Mouse (Mus musculus) stomach, postnatal 0 days (tissue): Measurements from ENCODE around the gene Igsf10. TPM values are rescaled to one million over a fixed set of nuclear protein-coding genes. Genes with fewer than 3 reads are reported as not detected.

Experiments
- ATAC-seq: fragments of 200-750 bp; cut with Nextera tagmentation; 2 replicates; pipeline ENCODE4 v1.8.0; 2017; ENCODE audit not compliant: low FRiP score, low TSS enrichment
- DNase-seq: peaks from one replicate; pipeline ENCODE4 v3.0.0-alpha.2; 2016; ENCODE audit warnings: low spot score
- H3K27ac ChIP-seq: fragments of 300-500 bp; sonication (generic); replicated peaks from 2 replicates; pipeline ENCODE4 v1.5.1; 2014; ENCODE audit warnings: mild to moderate bottlenecking, control low read depth
- H3K27me3 ChIP-seq: fragments of 300-500 bp; sonication (generic); 2 replicates; pipeline ENCODE4 v1.6.1; 2014; ENCODE audit warnings: low read length; ENCODE audit not compliant: control insufficient read depth, insufficient read depth
- H3K36me3 ChIP-seq: fragments of 300-500 bp; sonication (generic); 2 replicates; pipeline ENCODE4 v1.6.1; 2014; ENCODE audit warnings: low read length, mixed read lengths; ENCODE audit not compliant: control insufficient read depth, insufficient read depth
- H3K4me1 ChIP-seq: fragments of 300-500 bp; sonication (generic); replicated peaks from 2 replicates; pipeline ENCODE4 v1.6.1; 2014; ENCODE audit warnings: antibody characterized with exemption; ENCODE audit not compliant: control insufficient read depth, insufficient read depth
- H3K4me2 ChIP-seq: fragments of 300-500 bp; sonication (generic); replicated peaks from 2 replicates; pipeline ENCODE4 v1.6.1; 2014; ENCODE audit warnings: low read depth, mild to moderate bottlenecking, control low read depth, moderate library complexity
- H3K4me3 ChIP-seq: fragments of 300-500 bp; sonication (generic); 2 replicates; pipeline ENCODE4 v1.5.1; 2014; ENCODE audit warnings: low read depth, low read length, control low read depth
- H3K9ac ChIP-seq: fragments of 300-500 bp; sonication (generic); 2 replicates; pipeline ENCODE4 v1.6.1; 2014; ENCODE audit warnings: mild to moderate bottlenecking, low read length, control low read depth, mixed read lengths
- H3K9me3 ChIP-seq: fragments of 300-500 bp; sonication (generic); 2 replicates; pipeline ENCODE4 v1.6.1; 2016; ENCODE audit warnings: low read length; ENCODE audit not compliant: control insufficient read depth
- CTCF ChIP-seq: IDR thresholded peaks from 2 replicates; pipeline ENCODE4 v1.5.1; 2016; ENCODE audit warnings: antibody characterized with exemption, low read depth, mild to moderate bottlenecking, moderate library complexity
- EP300 ChIP-seq: optimal IDR thresholded peaks from 2 replicates; pipeline ENCODE3; 2016; ENCODE audit warnings: antibody characterized with exemption
- WGBS: fragments of 180-500 bp; shearing (Covaris S2); extraction: QIAGEN DNeasy Blood & Tissue Kit; methylation state at CpG from one replicate; pipeline ENCODE4 v1.1.7; 2014; 5-methylcytosine and 5-hydroxymethylcytosine counted together
- polyA plus RNA-seq: library from polyadenylated mRNA; unstranded; fragments of >200 nt; fragmentation: Nextera tagmentation; extraction: Ambion mirVana; gene quantifications from 2 replicates; pipeline ENCODE4 v1.2.1, GENCODE M21; 2015

Igsf10 gene
- polyA plus RNA-seq, 1 experiment from 2014 or later: 4.5 TPM

DNA sequence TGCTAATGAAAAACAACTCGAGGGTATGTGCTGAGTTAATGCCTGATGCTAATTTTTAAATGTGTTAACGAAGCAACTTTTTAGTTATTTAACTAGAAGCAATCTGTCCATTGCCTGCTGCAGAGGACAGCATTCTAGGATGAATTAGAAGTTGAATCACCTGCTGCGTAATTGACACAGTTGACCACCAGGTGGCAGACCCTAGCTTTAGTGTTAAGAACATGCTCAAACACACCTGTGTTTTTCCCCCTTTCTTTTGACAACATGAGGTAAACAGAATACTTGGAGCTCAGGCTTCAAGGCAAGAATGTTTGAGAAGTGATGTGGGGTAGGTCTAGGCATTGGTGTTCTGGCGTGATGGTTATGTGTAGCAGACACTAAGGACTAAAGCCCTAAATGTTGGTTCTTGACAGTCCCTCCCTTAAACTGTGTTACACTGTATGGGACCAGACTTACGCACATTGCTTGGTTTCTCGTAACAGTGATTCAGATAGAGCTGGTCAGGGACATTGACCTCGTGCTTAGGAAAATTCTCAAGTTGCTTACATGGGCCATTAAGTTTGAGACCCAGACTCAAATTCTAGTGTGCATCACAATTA, 22.8 kb downstream of the Igsf10 start:
- Histone ChIP-seq H3K9ac (no peak overlapping the region), H3K27me3 (no peaks in the 10 kb centered on the region), H3K4me3 (no peak overlapping the region), H3K36me3 (no peaks in the 10 kb centered on the region; the same call in 1 of the 2 replicates), H3K27ac (no peak overlapping the region), H3K4me1 (no peaks in the 10 kb centered on the region), H3K9me3 (no peaks in the 10 kb centered on the region), H3K4me2 (no peak overlapping the region)
- DNase-seq: peak; percentile 54
- TF ChIP-seq CTCF (peak; percentile 84), EP300 (no peak)
- 44% methylated on average over 7 of the region's 7 CpGs for WGBS
- 0 out of 2 replicates have a peak, but pooled peaks have one; percentile 35 for ATAC-seq

DNA sequence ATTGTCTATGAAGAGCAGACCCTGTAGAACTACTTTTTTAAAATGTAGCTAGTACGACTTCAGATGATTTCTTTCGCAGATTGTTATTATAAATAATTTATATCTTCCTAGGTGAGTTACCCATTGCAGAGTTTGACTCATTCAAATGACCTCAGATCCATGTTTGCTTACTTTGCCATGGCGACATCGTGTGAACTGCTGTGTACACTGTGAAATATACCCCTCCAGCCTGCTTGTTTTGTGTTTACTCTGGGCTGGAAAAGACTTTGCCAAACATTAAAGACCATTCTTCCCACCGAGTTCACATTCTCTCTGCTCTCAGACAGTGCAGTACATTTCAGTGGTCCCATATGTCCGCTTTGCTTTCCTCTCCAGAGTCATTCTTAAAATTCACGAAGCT, 28.1 kb downstream of the Igsf10 start:
- H3K4me2 ChIP-seq: no peak overlapping the region
- no peak overlapping the region for H3K4me3 ChIP-seq
- TF ChIP-seq CTCF (no peak), EP300 (no peak)
- H3K27ac ChIP-seq: no peak overlapping the region
- 53% methylated on average over 7 of the region's 7 CpGs for WGBS
- no peak overlapping the region for H3K9ac ChIP-seq
- ATAC-seq (peak; percentile 70), DNase-seq (no peak)
- H3K36me3 ChIP-seq: no peaks in the 10 kb centered on the region; the same call in 1 of the 2 replicates
- H3K4me1 ChIP-seq: no peaks in the 10 kb centered on the region
- H3K9me3 ChIP-seq: no peaks in the 10 kb centered on the region
- no peaks in the 10 kb centered on the region for H3K27me3 ChIP-seq

DNA sequence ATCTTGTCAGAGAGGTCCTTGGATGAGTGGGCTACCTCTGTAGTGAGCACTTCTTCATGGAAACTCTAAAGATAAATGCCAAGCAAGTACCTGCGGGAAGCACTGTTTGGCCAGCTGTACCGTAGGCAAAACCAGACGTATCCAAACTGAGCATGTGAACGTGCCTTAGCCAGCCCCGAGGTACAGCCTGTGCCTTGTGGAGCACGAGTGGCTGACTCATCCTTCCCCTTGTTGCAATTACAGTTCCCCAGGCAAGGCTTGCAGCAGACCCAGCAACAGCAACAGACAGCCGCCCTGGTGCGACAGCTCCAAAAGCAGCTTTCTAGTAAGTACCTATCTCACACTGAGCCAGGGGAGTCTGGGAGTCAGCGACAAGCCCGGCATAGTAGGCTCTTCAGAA, 31.6 kb downstream of the Igsf10 start:
- H3K4me3 ChIP-seq: no peak overlapping the region
- H3K9me3 ChIP-seq: no peaks in the 10 kb centered on the region
- DNase-seq (no peak), ATAC-seq (no peak)
- H3K4me1 ChIP-seq: no peaks in the 10 kb centered on the region
- no peaks in the 10 kb centered on the region for H3K27me3 ChIP-seq
- H3K27ac ChIP-seq: no peak overlapping the region
- WGBS: 70% methylated on average over 10 of the region's 10 CpGs
- no peak overlapping the region for H3K4me2 ChIP-seq
- no peak overlapping the region for H3K9ac ChIP-seq
- H3K36me3 ChIP-seq: no peaks in the 10 kb centered on the region
- TF ChIP-seq CTCF (no peak), EP300 (no peak)

DNA sequence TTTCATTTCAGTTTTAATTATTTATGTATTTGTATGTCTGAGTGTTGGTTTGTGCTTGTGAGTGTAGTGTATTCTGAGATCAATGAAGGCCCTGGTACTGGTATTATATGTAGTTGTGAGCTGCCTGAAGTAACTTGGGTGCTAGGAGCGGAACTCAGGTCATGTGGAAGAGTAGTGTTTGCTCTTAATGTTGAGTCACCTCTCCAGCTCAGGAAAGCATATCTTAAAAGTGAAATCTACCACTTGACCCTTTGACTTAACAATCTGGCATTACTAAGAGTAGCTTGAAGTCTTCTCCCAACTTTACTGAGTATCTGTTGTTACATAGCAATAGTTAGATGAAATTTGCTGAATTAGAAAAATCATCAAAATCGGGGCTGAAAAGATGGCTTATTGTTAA, 38.7 kb downstream of the Igsf10 start:
- Histone ChIP-seq H3K27me3 (no peaks in the 10 kb centered on the region), H3K4me3 (no peak overlapping the region), H3K9me3 (no peaks in the 10 kb centered on the region), H3K27ac (no peak overlapping the region), H3K4me1 (no peaks in the 10 kb centered on the region), H3K36me3 (no peaks in the 10 kb centered on the region), H3K4me2 (no peak overlapping the region), H3K9ac (no peak overlapping the region)
- TF ChIP-seq EP300 (no peak), CTCF (no peak)
- no peak for ATAC-seq
- 89% methylated on average over 2 of the region's 2 CpGs for WGBS
- no peak for DNase-seq

DNA sequence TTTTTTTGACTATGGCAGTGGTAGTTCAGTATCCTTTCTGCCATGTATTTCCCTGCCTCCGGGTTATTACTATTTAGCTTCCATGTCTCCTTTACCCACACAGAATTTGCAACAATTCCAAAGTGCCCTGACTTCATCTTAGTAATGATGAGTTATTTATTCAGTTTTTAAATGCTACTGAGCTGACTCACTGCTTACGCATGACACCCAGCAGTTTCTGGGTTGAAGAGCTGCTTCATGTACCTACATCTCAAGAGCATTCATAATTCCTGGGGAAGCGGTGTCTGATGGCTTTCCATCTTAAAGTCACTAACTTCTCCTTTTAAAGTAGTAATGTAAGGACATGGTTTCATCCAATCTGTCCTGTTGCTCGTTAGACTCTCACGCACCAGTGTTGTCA, 39.2 kb downstream of the Igsf10 start:
- Histone ChIP-seq H3K4me1 (no peaks in the 10 kb centered on the region), H3K9me3 (no peaks in the 10 kb centered on the region), H3K4me2 (no peak overlapping the region), H3K27ac (no peak overlapping the region), H3K4me3 (no peak overlapping the region), H3K36me3 (no peaks in the 10 kb centered on the region), H3K27me3 (no peaks in the 10 kb centered on the region), H3K9ac (no peak overlapping the region)
- ATAC-seq: no peak
- no peak for DNase-seq
- 93% methylated on average over 5 of the region's 5 CpGs for WGBS
- TF ChIP-seq CTCF: no peak

DNA sequence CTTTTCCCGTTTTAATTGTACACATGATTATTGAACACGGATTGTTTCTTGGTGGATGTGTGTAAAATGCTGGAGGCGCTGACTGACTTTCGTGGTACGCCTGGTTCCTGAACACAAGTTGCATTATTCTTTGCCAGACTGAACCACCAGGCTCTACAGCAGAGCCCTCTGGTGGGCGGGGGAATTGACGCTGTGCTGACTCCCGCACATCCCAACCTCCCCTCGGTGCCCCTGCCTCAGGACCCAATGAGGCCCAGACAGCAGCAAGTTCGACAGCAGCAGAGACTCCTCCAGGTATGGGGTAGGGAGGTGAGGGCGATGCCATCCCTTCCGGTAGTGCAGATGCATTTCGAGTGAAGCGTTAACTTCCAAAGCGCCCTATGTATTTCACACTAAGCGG, 46.5 kb downstream of the Igsf10 start:
- WGBS: 80% methylated on average over 16 of the region's 16 CpGs
- Histone ChIP-seq H3K9ac (no peak overlapping the region), H3K36me3 (no peaks in the 10 kb centered on the region), H3K4me1 (no peaks in the 10 kb centered on the region), H3K27me3 (no peaks in the 10 kb centered on the region), H3K9me3 (no peaks in the 10 kb centered on the region), H3K27ac (no peak overlapping the region), H3K4me2 (no peak overlapping the region), H3K4me3 (no peak overlapping the region)
- TF ChIP-seq CTCF: no peak
- no peak for TF ChIP-seq EP300
- DNase-seq: no peak
- no peak for ATAC-seq
